Mouse (Mus musculus): ENCODE measurements around the gene Ccl8.

Gene Ccl8

GRCm38 (mm10) chr11:82114885-82115284 is at the start of gene Ccl8:
TSS of gene Ccl8 (plus strand) at chr11:82115185.
- no peak for DNase-seq

DNA sequence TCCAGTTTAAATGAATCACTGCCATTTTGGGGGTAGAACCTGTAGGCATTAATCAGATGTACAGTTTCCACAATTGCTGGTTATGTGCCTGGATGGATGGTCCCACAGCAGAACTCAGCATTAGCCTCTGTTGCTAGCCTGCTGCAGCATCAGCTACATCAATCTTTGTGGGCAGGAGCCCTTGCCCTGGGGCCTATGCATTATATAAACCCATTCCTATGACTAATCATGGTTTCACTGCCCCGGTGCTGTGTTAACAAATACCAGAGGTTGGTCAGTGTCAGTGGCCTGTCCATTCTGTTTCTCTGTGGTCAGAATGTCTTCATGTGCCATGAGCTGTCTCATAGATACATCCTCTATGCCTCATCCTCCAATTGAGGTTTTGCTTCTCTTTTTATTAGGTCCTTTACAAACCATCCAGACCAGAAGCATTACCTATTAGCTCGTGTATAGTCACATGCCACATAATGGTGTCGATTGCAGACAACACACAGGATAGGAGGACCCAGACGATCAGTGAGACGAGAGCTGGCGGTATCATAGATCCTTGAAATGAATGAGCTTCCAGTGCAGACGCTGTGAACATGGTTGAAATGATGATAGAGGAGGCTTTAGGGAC is 47.9 kb upstream of the Ccl8 start:
- no peak for DNase-seq

GRCm38 (mm10) chr11:82071076-82071475 is 43.9 kb upstream of the Ccl8 start:
- DNase-seq: no peak

- DNase-seq: no peak
Measured at GRCm38 (mm10) chr11:82072374-82072773, 42.6 kb upstream of the Ccl8 start.

GRCm38 (mm10) chr11:82072984-82073383 is 42.0 kb upstream of the Ccl8 start:
- no peak for DNase-seq

DNA sequence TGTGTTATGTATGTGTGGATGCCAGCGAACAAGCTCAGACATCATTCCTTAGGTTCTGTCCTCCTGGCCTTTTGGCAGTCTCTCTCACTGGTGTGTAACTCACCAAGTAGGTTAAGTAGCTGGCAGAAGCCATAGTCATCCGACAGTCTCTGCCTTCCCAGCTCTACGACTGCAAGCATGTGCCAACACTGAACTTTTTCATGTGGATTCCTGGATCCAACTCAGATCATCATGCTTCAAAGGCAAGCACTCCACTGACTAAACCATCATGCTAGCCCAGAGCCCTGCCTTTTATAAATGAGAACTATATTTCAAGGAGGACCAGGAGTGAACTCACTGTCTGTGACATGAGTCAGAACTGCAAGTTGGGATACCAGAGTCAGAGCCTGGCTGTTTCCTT is 41.3 kb upstream of the Ccl8 start:
- DNase-seq: no peak

- no peak for DNase-seq
Measured at GRCm38 (mm10) chr11:82077031-82077430, 38.0 kb upstream of the Ccl8 start.

DNA sequence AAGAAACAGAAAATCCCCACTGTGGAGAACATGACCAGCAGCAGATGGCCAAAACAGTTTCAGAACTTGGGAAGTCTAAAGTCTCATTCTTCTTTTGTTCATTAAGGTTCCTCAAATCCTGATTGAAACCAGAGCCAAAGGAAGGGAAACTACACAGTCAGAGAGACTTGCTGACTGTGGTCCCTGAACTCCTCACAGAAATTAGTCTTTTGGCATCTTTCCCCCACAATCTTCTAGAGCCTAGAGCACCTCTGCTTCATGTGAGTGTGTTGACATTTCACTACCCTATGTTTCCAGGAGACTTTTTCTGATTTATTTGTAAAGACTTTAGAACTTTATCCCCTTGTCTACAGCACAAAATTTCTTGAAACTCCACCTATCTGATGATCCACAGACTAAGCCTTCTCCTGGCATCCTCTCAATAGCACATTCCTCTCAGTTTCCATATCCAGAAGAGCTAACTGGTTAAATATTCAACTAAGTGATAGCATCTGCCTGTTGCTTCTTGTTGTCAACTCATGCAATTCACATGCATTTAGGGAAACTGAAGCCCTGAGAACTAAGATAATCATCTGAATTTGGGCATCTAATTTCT is 36.8 kb upstream of the Ccl8 start:
- DNase-seq: no peak

DNA sequence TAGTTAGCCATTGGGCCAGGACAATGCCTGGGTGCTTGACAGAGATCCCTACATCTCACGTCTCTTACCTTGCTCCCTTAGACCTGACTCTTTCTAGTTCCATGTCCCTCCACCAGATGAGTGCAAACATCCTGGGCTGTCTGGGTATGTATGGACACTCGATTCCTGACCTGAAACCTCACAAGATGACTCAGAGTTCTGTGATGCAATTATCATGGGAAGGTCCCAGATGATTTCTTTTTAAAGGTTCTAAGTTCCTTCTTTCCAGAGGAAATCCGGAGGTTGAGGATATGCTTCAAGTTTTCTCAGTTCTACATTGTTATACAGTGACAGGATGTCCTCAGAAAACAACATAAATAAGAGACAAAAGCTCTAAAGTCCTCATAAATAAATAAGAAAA is 34.1 kb upstream of the Ccl8 start:
- DNase-seq: no peak

- DNase-seq: no peak
Measured at GRCm38 (mm10) chr11:82084360-82084759, 30.6 kb upstream of the Ccl8 start.

- DNase-seq: no peak
Measured at GRCm38 (mm10) chr11:82099511-82100323, 15.3 kb upstream of the Ccl8 start.

DNA sequence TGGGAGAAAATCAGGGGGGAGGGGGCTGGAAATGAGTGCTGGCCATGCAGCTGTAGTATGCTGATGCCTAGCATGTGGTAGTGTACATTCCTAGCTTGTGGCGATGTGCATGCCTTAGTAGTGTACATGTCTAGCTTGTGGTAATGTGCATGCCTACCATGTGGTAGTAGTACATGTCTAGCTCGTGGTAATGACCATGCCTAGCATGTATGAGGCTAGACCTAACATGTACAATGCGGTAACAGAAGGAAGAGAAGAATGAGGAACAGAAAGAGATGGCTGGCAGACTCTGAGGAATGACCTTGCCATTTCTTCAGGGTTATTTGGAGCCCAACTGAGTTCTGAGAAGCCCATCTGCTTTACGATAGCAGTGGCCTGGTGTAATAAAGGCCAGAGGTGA is 13.9 kb upstream of the Ccl8 start:
- no peak for DNase-seq

GRCm38 (mm10) chr11:82101529-82101928 is 13.5 kb upstream of the Ccl8 start, which contains the start of gene Ccl12:
TSS of gene Ccl12 (plus strand) at chr11:82101845.
- no peak for DNase-seq

- no peak for DNase-seq
Measured at GRCm38 (mm10) chr11:82109611-82110010, 5.4 kb upstream of the Ccl8 start.

DNA sequence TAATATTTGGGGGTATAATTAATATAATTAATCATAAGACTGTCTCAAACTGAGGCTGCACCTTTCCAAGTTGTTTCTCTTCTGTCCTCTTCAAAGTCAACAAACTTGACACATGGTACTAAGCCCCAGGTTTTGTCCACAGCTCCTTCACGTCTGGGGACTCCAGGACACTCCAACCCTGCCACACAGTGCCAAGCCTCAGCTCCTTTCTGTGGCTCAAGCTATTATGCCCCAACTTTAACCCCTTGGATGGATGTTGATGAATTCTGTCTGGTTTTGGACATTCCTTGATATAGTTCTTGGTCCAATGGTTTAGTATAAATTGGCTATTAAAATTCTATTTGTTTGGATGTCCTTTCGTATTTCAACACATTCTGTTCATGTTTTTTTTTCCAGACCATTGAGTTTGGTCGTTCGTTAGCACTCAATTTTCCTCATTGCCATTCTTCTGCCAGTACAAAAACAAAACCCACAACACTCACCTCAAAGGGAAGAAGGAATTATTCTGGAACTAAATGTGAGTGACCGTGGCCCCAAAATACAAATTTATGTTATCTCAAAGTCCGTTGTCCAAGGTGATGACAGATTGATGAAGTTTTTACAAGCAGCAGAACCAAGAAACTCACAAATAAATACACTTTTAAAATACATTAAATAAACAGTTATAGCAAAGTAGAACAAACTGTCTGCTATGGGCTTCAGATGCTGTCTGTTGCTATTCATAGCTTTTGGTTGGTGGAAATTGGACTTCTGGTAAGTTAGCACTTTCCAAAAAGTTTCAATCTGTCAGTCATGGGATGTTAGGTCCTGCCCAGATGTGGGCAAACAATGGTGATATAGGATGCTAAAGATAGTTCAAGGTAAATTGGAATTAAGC is 4.4 kb upstream of the Ccl8 start:
- DNase-seq: no peak

GRCm38 (mm10) chr11:82116041-82116440 is 1.1 kb downstream of the Ccl8 start:
- DNase-seq: no peak

DNA sequence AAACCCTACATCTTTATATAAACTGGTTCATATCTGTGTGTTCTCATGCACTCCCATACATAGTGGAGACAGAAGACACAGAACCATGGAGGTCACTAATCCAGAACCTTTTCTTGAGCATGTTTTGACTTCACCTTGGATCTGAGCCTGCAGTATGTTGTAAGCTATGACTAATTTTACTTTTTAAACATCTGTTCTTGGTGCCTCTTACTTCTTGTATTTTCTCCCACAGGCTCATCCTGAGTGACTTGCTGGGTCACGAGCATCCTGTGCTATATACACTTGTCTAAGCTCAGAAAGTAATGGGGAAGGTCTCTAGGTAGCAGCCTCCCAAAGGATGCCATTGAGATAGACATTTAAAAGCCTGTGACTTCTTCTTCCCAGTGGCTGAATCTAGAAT is 18.0 kb downstream of the Ccl8 start:
- DNase-seq: no peak

DNA sequence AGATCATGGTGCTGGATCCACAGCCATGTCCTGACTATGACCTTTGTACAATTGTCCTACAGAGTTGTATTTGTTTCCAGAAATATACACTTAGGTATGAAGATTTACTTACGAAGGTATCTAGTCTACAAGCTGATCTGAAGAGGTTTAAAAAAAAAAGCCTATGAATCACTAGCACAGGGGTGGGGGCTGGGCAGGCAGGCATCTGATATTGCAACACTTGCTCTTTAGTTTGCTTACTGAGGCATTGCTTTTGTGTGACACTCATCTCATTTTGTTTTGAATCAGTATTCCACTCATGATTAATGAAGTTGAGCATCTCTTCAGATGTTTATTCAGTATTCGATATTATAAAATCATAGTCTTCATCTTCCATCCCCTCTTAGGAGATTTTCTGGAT is 21.2 kb downstream of the Ccl8 start:
- DNase-seq: no peak

DNA sequence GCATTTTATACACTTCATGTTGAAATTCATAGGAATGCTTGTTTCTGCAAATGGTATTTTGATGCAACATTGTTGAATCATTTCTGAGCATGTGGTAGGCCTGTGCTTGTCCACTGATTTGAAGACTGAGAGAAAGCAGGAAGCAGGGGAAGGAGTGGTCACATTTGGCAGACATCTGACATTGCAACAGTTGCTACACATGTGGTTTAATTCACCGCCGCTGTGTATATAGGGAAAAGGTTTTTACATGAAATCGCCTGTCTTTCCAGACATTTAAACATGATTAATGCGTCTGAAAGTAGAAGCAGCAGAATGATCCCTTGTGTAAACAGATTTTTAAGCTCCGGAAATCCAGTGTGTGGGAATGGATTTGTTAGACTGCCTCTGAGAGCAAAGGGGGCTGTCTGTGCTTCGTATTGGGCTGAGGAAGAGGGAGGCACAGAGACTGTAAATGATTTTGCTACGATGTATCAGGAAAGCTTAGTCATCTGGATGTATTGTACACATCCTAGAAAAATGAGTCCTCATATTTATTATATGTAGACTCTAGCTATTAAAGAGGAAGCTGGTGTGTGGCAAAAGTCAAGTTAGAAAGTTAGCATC is 24.6 kb downstream of the Ccl8 start:
- DNase-seq: no peak

DNA sequence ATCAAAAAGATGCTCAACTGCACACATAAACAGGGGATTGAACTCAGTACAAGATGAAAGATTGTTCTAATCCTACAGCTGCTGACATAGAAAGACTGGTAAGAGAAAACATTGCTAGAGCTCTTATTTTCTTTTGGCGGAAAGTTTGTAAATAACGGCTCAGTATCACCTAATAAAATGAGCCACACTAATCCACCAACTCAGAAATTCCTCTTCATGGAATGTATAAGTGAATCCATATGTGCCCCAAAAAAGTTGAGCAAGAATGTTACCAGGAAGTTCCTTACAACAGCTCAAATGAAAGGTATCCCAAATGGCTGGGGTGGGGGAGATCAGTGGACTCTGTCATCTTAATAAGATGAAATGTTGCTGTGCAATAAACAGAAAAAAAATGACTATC is 44.1 kb downstream of the Ccl8 start:
- DNase-seq: no peak

DNA sequence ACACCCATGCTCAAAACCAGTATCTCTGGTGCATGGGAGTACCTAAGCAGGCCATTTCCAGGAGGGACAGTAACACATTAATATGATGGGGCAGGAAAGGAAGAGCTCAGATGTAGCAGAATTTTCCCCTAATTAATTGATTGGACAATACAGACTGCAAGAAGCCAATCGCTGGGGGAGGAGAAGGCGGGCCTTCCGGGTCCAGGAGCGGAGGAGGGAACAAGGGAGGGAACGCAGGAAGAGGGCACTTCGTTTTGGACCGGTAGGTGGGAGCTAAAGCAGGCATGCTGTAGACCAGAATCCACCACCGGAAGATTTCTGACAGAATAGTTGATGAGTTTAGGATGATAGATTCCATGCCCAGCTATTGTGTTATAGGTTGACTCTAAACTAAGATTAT is 48.3 kb downstream of the Ccl8 start:
- no peak for DNase-seq
